Mouse (Mus musculus): ENCODE results near the gene Bckdha.
A peak's percentile ranks its signal among the peaks of the same experiment; 100 is the strongest.

GRCm38 (mm10) chr7:25687811-25688401, 29.1 kb upstream of the Bckdha start:
- TF ChIP-seq CTCF (IDR thresholded peaks at IDR 0.05; ENCODE audit: low read depth, low read length) (0 out of 2 replicates have a peak, but pooled peaks have one; percentile 33), POLR2A (IDR thresholded peaks at IDR 0.05; ENCODE audit: borderline replicate concordance, low read depth, low read length) (no peak)
